Mouse (Mus musculus) liver, embryonic 11.5 days (tissue): ENCODE measurements at regions not wholly inside any gene's neighbourhood (a gene's known extent, or its start where the extent isn't known, plus 50 kb on each side); places are given as distances from the start of the nearest gene placed in this dataset.

ENCODE experiments used
- ATAC-seq: fragments of 200-750 bp; cut with Nextera tagmentation; replicated peaks from 2 replicates; pipeline ENCODE4 v1.8.0; 2017; ENCODE audit warnings: moderate number of reproducible peaks, mild to moderate bottlenecking, moderate TSS enrichment, moderate library complexity; ENCODE audit not compliant: low FRiP score
- DNase-seq: peaks from one replicate; pipeline ENCODE4 v3.0.0-alpha.2; 2017; ENCODE audit warnings: low spot score
- H3K27ac ChIP-seq: fragments of 300-500 bp; sonication (generic); 2 replicates; pipeline ENCODE4 v1.5.1; 2014; ENCODE audit warnings: mild to moderate bottlenecking, low read depth, low read length, control low read depth
- H3K27me3 ChIP-seq: fragments of 300-500 bp; sonication (generic); replicated peaks from 2 replicates; pipeline ENCODE4 v1.6.1; 2014; ENCODE audit warnings: low read length, mixed read lengths; ENCODE audit not compliant: control insufficient read depth, insufficient read depth
- H3K36me3 ChIP-seq: fragments of 300-500 bp; sonication (generic); 2 replicates; pipeline ENCODE4 v1.6.1; 2014; ENCODE audit warnings: mild to moderate bottlenecking, low read length, moderate library complexity, mixed read lengths; ENCODE audit not compliant: control insufficient read depth, insufficient read depth
- H3K4me1 ChIP-seq: fragments of 300-500 bp; sonication (generic); replicated peaks from 2 replicates; pipeline ENCODE4 v1.6.1; 2014; ENCODE audit warnings: low read length, mixed read lengths; ENCODE audit not compliant: control insufficient read depth, insufficient read depth
- H3K4me2 ChIP-seq: fragments of 300-500 bp; sonication (generic); 2 replicates; pipeline ENCODE4 v1.6.1; 2014; ENCODE audit warnings: mild to moderate bottlenecking, control low read depth, moderate library complexity
- H3K4me3 ChIP-seq: fragments of 300-500 bp; sonication (generic); 2 replicates; pipeline ENCODE4 v1.5.1; 2014; ENCODE audit warnings: low read depth, low read length, control low read depth
- H3K9ac ChIP-seq: fragments of 300-500 bp; sonication (generic); 2 replicates; pipeline ENCODE4 v1.6.1; 2014; ENCODE audit warnings: low read depth, low read length, control low read depth
- H3K9me3 ChIP-seq: fragments of 300-500 bp; sonication (generic); 2 replicates; pipeline ENCODE4 v1.6.1; 2016; ENCODE audit warnings: low read length, inconsistent platforms, mixed read lengths; ENCODE audit not compliant: control insufficient read depth
- WGBS: fragments of 180-500 bp; shearing (Covaris S2); extraction: QIAGEN DNeasy Blood & Tissue Kit; methylation state at CpG from one replicate; pipeline ENCODE4 v1.1.7; 2014; 5-methylcytosine and 5-hydroxymethylcytosine counted together

DNA sequence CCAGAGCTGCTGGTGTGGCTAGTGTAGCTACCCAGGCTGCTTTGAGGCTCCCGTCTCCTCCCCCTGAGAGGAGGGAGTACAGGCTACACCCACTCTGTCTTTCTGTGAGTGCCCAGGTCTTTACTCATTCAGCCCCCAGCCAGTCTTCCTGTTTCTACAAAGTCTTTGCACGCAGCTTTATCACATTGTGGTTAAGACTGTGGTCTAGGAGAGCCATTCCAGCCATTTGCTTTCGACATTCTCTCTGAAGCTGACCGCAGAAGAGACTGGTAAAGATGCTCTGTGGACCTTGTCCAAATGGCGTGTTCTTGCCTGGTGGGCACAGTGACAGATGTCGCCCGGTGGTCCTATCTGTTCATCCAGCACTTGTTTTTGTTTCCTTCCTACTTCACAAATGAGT is 62.0 kb downstream of the Tpra1 start:
- H3K9me3 ChIP-seq, result no peaks in the 10 kb centered on the region
- no peaks in the 10 kb centered on the region for H3K36me3 ChIP-seq
- H3K4me2 ChIP-seq, result no peak overlapping the region
- ATAC-seq (no peak), DNase-seq (no peak)
- no peak overlapping the region for H3K4me3 ChIP-seq
- WGBS, result 45% methylated on average over 7 of the region's 7 CpGs
- H3K27ac ChIP-seq, result no peak overlapping the region
- no peak overlapping the region for H3K9ac ChIP-seq
- no peaks in the 10 kb centered on the region for H3K27me3 ChIP-seq
- H3K4me1 ChIP-seq, result no peaks in the 10 kb centered on the region

DNA sequence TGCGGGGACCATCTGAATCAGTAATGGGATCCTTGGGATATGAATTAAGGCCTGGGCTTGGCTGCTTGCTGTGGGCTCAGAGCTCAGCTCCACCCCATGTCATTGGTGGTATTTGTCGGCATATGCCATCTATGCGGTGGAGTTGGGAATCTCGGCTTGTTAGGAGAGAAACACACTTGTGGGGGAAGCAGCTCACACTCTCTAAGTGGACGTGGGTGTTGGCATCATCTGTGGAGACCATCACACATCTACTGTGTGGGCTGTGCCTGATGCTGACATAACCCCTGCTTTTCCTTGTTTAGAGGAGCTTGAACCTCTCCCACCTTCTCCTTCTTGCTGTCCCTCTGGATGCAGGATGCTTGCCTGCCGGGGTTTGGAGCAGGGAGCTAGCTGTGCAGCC is 62.9 kb downstream of the Tpra1 start:
- Histone ChIP-seq H3K36me3 (no peaks in the 10 kb centered on the region), H3K4me1 (no peaks in the 10 kb centered on the region), H3K27me3 (no peaks in the 10 kb centered on the region), H3K9me3 (no peaks in the 10 kb centered on the region), H3K9ac (no peak overlapping the region), H3K4me2 (no peak overlapping the region), H3K27ac (no peak overlapping the region), H3K4me3 (no peak overlapping the region)
- ATAC-seq, result no peak
- WGBS, result 74% methylated on average over 6 of the region's 6 CpGs
- no peak for DNase-seq

DNA sequence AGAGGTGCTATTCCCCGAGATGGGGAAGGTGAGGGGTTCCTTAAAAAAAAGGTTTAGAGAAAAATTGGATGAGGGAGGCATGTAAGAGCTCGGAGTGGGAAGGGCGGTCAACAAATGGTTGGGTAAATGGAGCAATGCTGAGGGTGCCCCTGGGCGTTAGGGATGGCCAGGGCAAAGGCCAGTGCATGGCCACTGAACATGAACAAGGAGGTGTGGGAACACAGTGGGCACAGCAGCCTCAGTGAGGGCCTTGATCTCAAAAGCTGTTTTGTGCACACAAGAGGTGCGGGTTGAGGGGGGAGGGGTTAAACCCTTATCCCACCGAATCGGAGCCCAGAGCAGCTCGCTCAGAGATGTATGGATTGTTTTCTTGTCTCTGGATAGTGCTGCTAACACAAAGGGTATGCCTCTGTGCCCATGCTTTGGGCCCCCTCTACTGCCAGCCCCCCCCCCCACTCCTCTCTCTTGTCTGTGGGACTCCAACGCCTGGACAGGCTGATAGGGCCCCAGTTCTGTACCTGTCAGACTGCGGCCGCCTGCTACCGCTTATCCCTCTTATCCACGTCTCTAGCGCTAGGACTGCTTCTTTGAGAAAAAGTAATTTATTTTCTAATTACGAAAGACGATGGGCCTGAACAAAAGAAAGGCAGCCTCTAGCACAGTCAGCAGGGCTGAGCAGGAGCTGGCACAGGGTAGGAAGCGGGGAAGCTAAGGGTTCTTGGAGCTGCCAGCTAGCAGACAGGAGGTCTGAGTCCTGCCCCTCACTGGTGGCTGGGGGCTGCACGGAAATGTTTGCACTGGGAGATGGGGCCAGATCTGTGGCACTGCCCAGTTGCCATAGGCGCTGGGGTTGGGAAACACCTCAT is 63.5 kb downstream of the Tpra1 start:
- Histone ChIP-seq H3K9ac (no peak overlapping the region), H3K4me3 (no peak overlapping the region), H3K4me2 (no peak overlapping the region), H3K4me1 (no peaks in the 10 kb centered on the region), H3K9me3 (no peaks in the 10 kb centered on the region), H3K27me3 (no peaks in the 10 kb centered on the region), H3K27ac (no peak overlapping the region), H3K36me3 (no peaks in the 10 kb centered on the region)
- ATAC-seq (no peak), DNase-seq (no peak)
- WGBS, result 57% methylated on average over 19 of the region's 19 CpGs

DNA sequence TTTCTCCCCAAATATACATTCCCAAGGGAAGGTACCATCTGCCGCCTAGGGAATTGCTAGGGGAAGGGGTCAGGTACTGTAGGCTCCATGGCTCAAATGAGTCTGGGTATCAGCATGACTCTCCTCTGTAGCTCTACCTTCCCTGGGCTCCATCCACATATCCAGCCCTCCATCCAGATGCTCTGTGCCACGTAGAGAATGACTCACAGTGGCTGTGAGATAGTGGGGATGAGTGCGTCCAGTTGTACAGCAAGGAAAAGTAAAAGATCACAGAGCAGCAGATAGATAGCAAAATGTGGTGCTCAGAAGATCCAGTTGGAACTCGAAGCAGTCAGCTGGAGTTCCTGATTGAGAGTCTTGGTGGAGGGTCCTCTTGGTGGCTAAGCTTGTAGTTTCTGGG is 64.5 kb downstream of the Tpra1 start:
- ATAC-seq (no peak), DNase-seq (no peak)
- Histone ChIP-seq H3K4me2 (no peak overlapping the region), H3K9me3 (no peaks in the 10 kb centered on the region), H3K27ac (no peak overlapping the region), H3K4me1 (no peaks in the 10 kb centered on the region), H3K4me3 (no peak overlapping the region), H3K9ac (no peak overlapping the region), H3K27me3 (no peaks in the 10 kb centered on the region), H3K36me3 (no peaks in the 10 kb centered on the region)
- WGBS, result 69% methylated on average over 4 of the region's 4 CpGs

DNA sequence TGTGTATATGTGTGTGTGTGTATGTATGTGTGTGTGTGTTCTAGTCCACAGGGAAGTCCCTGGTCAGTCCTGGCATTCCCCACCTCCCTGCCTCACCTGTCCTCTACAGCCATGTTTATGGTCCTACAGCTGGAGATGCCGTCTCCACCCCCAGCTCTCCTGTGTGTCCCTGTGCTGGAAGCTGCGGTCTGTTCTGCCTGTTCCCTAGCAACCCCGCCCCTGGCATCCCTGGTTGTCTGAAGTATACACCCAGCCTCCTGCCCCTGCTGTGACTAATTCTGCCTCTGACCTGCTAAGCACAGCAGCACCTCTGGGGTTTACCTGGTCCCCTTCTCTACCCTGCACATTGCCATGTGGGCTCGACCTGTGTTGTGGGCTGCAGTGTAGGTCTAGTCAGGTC is 66.8 kb downstream of the Tpra1 start:
- Histone ChIP-seq H3K27ac (no peak overlapping the region), H3K27me3 (no peaks in the 10 kb centered on the region), H3K36me3 (no peaks in the 10 kb centered on the region), H3K4me3 (no peak overlapping the region), H3K9ac (no peak overlapping the region), H3K9me3 (no peaks in the 10 kb centered on the region), H3K4me2 (no peak overlapping the region), H3K4me1 (no peaks in the 10 kb centered on the region)
- ATAC-seq (no peak), DNase-seq (no peak)
- 56% methylated on average over 4 of the region's 4 CpGs for WGBS

DNA sequence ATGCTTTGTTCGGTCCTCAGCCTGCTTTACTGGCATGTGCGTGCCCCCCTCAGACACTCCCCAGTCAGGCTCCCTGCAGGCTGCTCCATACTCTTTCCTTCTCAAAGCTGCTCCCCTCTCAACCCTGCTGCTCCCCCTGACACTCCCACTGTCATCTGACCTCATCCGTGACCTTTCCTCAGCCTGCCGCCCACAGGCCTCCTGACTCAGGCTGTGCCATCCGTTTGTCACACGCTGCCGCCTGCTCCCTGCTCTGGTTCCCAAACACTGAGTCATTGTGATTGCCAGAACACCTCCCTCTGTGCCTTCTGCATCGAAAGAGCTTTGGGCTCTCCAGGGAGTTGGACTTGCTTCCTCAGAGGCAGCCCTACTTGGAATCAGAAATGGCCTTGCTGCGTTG is 69.7 kb downstream of the Tpra1 start:
- no peak for ATAC-seq
- Histone ChIP-seq H3K4me3 (no peak overlapping the region), H3K4me2 (no peak overlapping the region), H3K27ac (no peak overlapping the region), H3K27me3 (no peaks in the 10 kb centered on the region), H3K9ac (no peak overlapping the region), H3K9me3 (no peaks in the 10 kb centered on the region), H3K36me3 (no peaks in the 10 kb centered on the region), H3K4me1 (no peaks in the 10 kb centered on the region)
- no peak for DNase-seq
- 37% methylated on average over 9 of the region's 9 CpGs for WGBS

DNA sequence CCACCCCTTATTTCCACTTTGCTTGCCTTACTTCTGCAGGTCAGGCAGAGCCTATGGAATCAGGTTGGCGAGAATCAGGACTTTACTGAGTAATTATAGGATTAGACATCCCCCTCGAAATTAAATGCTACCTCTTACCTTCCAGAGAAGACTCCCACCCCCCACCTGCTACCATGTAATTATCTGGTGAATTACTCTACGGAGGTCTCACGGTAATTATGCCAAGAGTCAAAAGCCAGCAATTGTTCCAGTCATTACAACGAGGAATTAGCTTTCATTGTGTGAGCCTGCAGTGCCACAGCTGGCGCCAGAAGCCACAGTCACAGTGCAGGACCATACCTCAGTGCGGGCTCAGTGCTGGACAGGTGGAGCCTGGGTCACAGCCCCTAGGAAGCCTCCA is 72.4 kb downstream of the Tpra1 start:
- ATAC-seq, result no peak
- 68% methylated on average over 7 of the region's 7 CpGs for WGBS
- 0 out of 2 replicates have a peak, but pooled peaks cover 4% of the 10 kb centered on the region for H3K27me3 ChIP-seq

DNA sequence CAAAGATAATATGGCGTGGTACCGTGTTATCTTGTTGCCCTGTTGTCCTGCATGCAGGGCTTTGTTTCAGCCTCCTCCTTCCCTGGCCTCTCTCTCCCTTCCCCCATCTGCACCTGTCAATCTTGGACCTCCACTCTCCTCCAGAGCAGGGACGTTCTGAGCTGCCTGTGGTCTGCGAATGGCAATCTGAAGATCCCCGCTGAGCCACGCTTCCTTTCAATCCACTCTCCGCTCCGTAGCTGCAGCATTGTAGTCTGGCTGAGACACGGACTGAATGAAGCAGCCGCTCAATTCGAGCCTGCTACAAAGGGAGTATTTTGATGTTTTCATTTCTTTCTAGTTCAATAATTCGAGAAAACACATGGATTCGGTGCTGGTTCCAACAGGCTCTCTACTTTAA is 74.5 kb downstream of the Tpra1 start:
- no peaks in the 10 kb centered on the region for H3K36me3 ChIP-seq
- no peak overlapping the region for H3K4me2 ChIP-seq
- no peak overlapping the region for H3K4me3 ChIP-seq
- DNase-seq (no peak), ATAC-seq (no peak)
- H3K27me3 ChIP-seq, result peaks cover 4% of the 10 kb centered on the region; the same call in 1 of the 2 replicates
- H3K9ac ChIP-seq, result no peak overlapping the region
- WGBS, result 9% methylated on average over 13 of the region's 13 CpGs
- no peaks in the 10 kb centered on the region for H3K9me3 ChIP-seq
- no peak overlapping the region for H3K27ac ChIP-seq
- H3K4me1 ChIP-seq, result no peaks in the 10 kb centered on the region

More for the DNA sequence above, 72.4 kb downstream of the Tpra1 start:
- no peak overlapping the region for H3K9ac ChIP-seq
- no peak overlapping the region for H3K4me2 ChIP-seq
- no peak for DNase-seq
- H3K4me1 ChIP-seq, result no peaks in the 10 kb centered on the region
- no peaks in the 10 kb centered on the region for H3K36me3 ChIP-seq
- no peak overlapping the region for H3K27ac ChIP-seq
- H3K9me3 ChIP-seq, result no peaks in the 10 kb centered on the region
- no peak overlapping the region for H3K4me3 ChIP-seq

DNA sequence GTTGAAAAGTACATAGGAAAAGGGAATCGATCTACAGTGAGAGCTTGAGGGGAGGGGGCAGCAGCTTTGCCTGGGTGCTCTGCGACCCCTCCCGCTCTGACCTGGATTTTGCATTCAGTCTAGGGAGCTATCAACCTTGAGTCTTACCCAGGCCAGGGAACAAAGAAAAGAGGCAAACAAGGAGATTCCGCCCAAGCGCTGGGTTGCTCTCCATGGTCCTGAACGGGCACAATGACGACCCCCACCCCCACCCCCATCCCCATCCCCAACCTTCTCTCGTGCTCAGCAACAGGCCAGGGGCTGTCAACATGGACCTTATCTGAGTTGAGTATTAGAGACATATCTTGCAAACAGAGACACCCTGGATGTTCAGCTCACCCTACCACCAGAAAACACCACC is 74.9 kb downstream of the Tpra1 start:
- Histone ChIP-seq H3K9me3 (no peaks in the 10 kb centered on the region), H3K4me2 (no peak overlapping the region), H3K36me3 (no peaks in the 10 kb centered on the region), H3K27me3 (peaks cover 4% of the 10 kb centered on the region; the same call in 1 of the 2 replicates), H3K27ac (no peak overlapping the region), H3K4me1 (no peaks in the 10 kb centered on the region), H3K9ac (no peak overlapping the region), H3K4me3 (no peak overlapping the region)
- WGBS, result 5% methylated on average over 8 of the region's 8 CpGs
- DNase-seq, result no peak
- no peak for ATAC-seq
